Mouse (Mus musculus): ENCODE data around the gene Scgb1b17.
"Not testable (repeated sequence)": the region's sequence is repeated elsewhere in the genome, so short reads cannot be mapped to it uniquely, and the experiment has no call there.

Gene Scgb1b17

DNA sequence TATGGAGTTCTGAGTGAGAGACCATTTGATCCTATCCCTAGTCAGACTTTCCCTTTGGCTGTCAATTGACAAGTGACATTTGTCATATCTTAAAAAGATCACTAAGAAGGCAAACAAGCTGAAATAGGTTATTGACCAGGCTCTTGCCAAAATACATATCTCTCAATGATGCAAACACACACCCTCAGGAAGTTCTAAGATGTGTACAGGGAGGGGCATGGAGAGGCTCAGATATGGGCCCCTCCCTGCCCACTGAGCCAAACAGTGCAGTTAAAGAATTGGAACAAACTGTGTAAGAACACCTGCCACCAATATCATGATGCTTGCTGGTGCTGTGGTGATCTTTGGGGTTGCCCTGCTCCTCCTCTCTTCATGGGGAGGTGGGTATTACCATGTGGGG lies at the start of gene Scgb1b17:
Scgb1b17 (plus strand) TSS at position 301 of the 400 bp plus-strand sequence.
- DNase-seq = not testable (repeated sequence)

DNA sequence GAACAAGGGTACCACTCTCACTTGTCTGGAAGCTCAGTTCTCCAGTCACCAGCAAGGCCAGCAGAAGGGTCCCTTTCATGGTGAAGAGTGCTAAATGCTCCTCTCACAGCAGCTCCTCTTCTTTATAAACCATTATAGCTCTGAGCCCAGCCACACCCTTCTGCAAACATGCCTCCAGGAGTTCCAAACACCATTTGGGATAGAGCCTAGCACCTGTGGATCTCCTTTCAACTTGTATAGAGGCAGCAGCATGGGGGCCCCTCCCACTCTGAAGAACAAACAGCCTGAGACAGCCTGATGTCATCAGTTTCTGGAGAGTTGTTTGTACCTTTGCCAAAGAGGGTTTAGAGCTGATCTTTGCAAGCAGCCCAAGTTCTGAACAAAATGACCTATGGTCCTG lies 6.8 kb upstream of the Scgb1b17 start, which contains the start of gene Scgb2b17:
Scgb2b17 (minus strand) TSS at position 101 of the 400 bp plus-strand sequence.
- DNase-seq = not testable (repeated sequence)

All from right cerebral cortex, adult 18-20 months (tissue).